Comparison of ENCODE assay signal across 9 mouse cellular contexts in the genomic region with DNA sequence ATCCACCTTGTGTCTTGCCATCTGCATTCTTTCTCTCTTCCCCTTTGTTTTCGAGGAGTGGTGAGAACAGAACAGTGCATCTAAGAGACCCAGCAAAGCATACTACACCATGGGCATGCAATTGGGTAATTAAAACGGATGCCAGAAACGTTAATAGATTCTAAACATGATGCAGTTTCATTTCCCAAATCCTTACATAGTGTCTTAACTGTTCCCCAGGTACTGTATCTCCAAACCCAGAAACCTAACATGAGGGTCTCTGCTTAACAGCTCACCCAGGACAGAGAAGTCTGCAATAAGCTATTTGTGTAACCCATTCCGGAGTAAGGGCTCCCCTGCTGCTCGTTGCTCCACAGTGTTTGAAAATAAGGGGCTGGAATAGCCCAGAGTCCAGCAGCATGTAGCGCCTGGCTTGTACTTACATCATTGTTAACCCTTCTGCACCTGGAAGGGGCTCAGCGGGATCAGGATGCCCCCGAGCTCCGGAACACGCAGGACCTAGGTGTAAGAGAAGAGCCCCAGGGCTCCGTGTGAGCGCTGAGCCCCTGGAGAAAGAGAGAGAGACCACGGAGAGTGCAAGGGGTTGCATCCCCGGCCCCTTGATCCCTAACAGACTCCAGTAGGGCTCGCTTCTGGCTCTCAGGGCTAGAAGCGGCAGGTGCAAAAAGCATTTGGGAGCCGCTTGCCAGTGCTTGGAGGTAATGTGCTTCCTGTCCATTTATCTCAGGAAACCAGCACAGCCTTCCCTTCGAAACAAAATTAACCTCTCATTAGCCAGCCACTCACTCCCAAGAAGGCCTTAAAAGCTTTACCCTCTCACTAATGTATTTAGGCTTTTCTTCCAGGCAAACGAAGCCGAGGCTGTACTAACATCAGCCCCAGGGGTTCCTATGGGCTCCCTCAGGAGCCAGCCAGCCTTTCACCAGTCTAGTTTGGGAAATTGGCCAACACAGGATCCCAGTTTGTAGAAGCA. TPM values are rescaled to one million over a fixed set of nuclear protein-coding genes. Genes with fewer than 3 reads are reported as not detected.
DNase-seq lines count a peak whose midpoint lies in the region; ATAC-seq and TF ChIP-seq lines count a peak whose summit lies in the region.
"Had no signal": no experiment of that assay in that cellular context is flagged by ENCODE, and none has a peak within 500 bp of the region (broad histone marks: within the 10 kb centered on the region; RNA-seq: fewer than 3 reads in every experiment).

No protein-coding gene starts in this region.

- no peaks in the 10 kb centered on the region for H3K9me3 ChIP-seq in kidney, embryonic 15.5 days (replicated peaks)
- H3K9me3 ChIP-seq in neural tube, embryonic 14.5 days (ENCODE audit: control insufficient read depth, low read length) = no peaks in the 10 kb centered on the region

- 2% methylated on average over 20 of the region's 20 CpGs for WGBS in kidney, embryonic 15.5 days
- 1% methylated on average over 20 of the region's 20 CpGs for WGBS in neural tube, embryonic 14.5 days

- H3K27ac ChIP-seq in kidney, embryonic 15.5 days = peak overlapping the region; percentile 88
- peak overlapping the region; percentile 13; the same call in 1 of the 2 replicates for H3K27ac ChIP-seq in cortical plate, adult 2 months (ENCODE audit: insufficient read depth, low read length)
- H3K27ac ChIP-seq in neural tube, embryonic 14.5 days (ENCODE audit: low read depth, low read length) = peak overlapping the region; percentile 92

- no peak for ATAC-seq in kidney, embryonic 15.5 days (replicated peaks; ENCODE audit: low FRiP score)
- peak; percentile 29 for ATAC-seq in neural tube, embryonic 14.5 days (ENCODE audit: low read depth)

- TF ChIP-seq CTCF in cortical plate, adult 2 months (IDR thresholded peaks at IDR 0.05; ENCODE audit: extremely low read depth, insufficient read depth, low read length) = no peak

- H3K27me3 ChIP-seq in kidney, embryonic 15.5 days = 0 out of 2 replicates have a peak, but pooled peaks cover 3% of the 10 kb centered on the region
- no peaks in the 10 kb centered on the region for H3K27me3 ChIP-seq in neural tube, embryonic 14.5 days (ENCODE audit: control insufficient read depth, insufficient read depth, low read length)
- H3K27me3 ChIP-seq: CH12.LX had no signal

- H3K4me3 ChIP-seq in kidney, embryonic 15.5 days (replicated peaks) = peak overlapping the region; percentile 66
- H3K4me3 ChIP-seq in cortical plate, adult 2 months (ENCODE audit: insufficient read depth, low read length) = peak overlapping the region; percentile 40
- H3K4me3 ChIP-seq in neural tube, embryonic 14.5 days (ENCODE audit: low read depth, low read length) = peak overlapping the region; percentile 59

- no peaks in the 10 kb centered on the region for H3K36me3 ChIP-seq in kidney, embryonic 15.5 days
- H3K36me3 ChIP-seq in neural tube, embryonic 14.5 days (ENCODE audit: control insufficient read depth, insufficient read depth, low read length) = no peaks in the 10 kb centered on the region

- peak overlapping the region; percentile 95 for H3K4me2 ChIP-seq in kidney, embryonic 15.5 days
- H3K4me2 ChIP-seq in neural tube, embryonic 14.5 days (ENCODE audit: low read depth, low read length) = peak overlapping the region; percentile 73

- no peak for TF ChIP-seq POLR2A in cortical plate, adult 2 months (IDR thresholded peaks at IDR 0.05; ENCODE audit: extremely low read depth, insufficient read depth, low read length)

- no peak for DNase-seq in kidney, postnatal 36 days
- DNase-seq in heart, adult 8-10 months (ENCODE audit: low spot score) = peak; percentile 61
- DNase-seq in kidney, postnatal 4 days = peak; percentile 35 to 56
- DNase-seq in spleen, adult 18-20 months = no peak
- DNase-seq in thymus, postnatal 4 days = no peak

- peak overlapping the region; percentile 64 for H3K9ac ChIP-seq in kidney, embryonic 15.5 days
- peak overlapping the region; percentile 50 for H3K9ac ChIP-seq in neural tube, embryonic 14.5 days (replicated peaks; ENCODE audit: low read depth, low read length)

- peaks cover 41% of the 10 kb centered on the region for H3K4me1 ChIP-seq in kidney, embryonic 15.5 days
- H3K4me1 ChIP-seq in cortical plate, adult 2 months (ENCODE audit: control insufficient read depth, insufficient read depth, low read length) = peaks cover 9% of the 10 kb centered on the region; the same call in 1 of the 2 replicates
- H3K4me1 ChIP-seq in neural tube, embryonic 14.5 days (ENCODE audit: control insufficient read depth, insufficient read depth, low read length) = peaks cover 10% of the 10 kb centered on the region; the same call in 1 of the 2 replicates

RNA-seq across cellular contexts. Expression of a gene that starts 1.4 kb away (rescaled TPM):
- polyA plus RNA-seq in kidney, embryonic 15.5 days (2015; fragmentation: Nextera tagmentation; extraction: Ambion mirVana) = 12.5 and 13.3 TPM in 2 replicates
- 39.5 and 40.4 TPM in 2 replicates for polyA plus RNA-seq in cortical plate, adult 2 months (2012; rRNA removed)
- 10 to 100 TPM; 19.4 to 23.3 (median 22.8) TPM for total RNA-seq in heart, adult 8-10 months (2022)
- polyA plus RNA-seq in neural tube, embryonic 14.5 days (2014; fragmentation: Nextera tagmentation; extraction: Ambion mirVana) = 63.7 and 84.8 TPM in 2 replicates

Comparison
In these comparisons a context has a peak if more than half of its experiments do, and no peak if none do; other contexts are left out.
1. DNase-seq: peak in heart, adult 8-10 months (single experiment) and kidney, postnatal 4 days (2 of 2); none in kidney, postnatal 36 days (0 of 2), spleen, adult 18-20 months (0 of 2) and thymus, postnatal 4 days (single experiment).
2. H3K27ac ChIP-seq: peak in every context shown above with its lines; median percentile 92 in neural tube, embryonic 14.5 days; 88 in kidney, embryonic 15.5 days; 13 in cortical plate, adult 2 months.
3. Peak in every context shown above with its lines, with median percentiles within 50 percentile points of each other: H3K4me3 ChIP-seq.